9 mouse cellular contexts compared by ENCODE assay signal in the genomic region with DNA sequence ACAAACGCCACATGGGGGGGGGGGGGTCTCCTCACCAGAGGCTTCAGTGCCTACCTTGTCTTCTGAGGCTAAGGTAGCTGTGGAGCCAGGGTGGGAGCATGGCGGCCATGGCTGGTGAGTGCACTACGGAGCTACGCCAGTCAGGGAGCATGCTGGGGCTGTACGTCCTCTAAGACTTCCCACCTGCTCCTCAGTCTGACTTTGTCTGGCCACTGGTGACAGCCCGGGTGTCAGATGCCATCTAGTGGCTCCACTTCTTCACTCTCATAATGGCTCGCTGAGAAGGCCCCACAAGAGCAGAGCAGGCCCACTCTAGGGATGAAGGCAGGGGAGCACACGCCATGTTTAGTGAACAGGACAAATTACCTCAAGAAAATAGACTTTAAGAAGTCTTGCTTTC. TPM values are rescaled to one million over a fixed set of nuclear protein-coding genes. Genes with fewer than 3 reads are reported as not detected.
DNase-seq lines count a peak whose midpoint lies in the region; ATAC-seq lines count a peak whose summit lies in the region.
"Had no signal": no experiment of that assay in that cellular context is flagged by ENCODE, and none has a peak within 500 bp of the region (broad histone marks: within the 10 kb centered on the region; RNA-seq: fewer than 3 reads in every experiment).

No protein-coding gene starts in this region.

- H3K27ac ChIP-seq in embryonic facial prominence, embryonic 10.5 days (replicated peaks) = no peak overlapping the region
- no peak overlapping the region for H3K27ac ChIP-seq in hindbrain, embryonic 16.5 days (ENCODE audit: low read depth, low read length)
- H3K27ac ChIP-seq: embryonic facial prominence, embryonic 13.5 days had no signal

- H3K9me3 ChIP-seq in embryonic facial prominence, embryonic 10.5 days = no peaks in the 10 kb centered on the region
- H3K9me3 ChIP-seq in hindbrain, embryonic 16.5 days (ENCODE audit: control insufficient read depth, low read length) = no peaks in the 10 kb centered on the region
- H3K9me3 ChIP-seq: embryonic facial prominence, embryonic 13.5 days had no signal

- no peak overlapping the region for H3K4me2 ChIP-seq in hindbrain, embryonic 16.5 days (ENCODE audit: low read length)
- H3K4me2 ChIP-seq: embryonic facial prominence, embryonic 13.5 days had no signal

- DNase-seq in left cerebral cortex, postnatal 25 days (ENCODE audit: low spot score in 2 of 2) = peak; percentile 28 to 49
- no peak for DNase-seq in left cerebral cortex, adult 18-20 months (ENCODE audit: low spot score in 2 of 2)
- peak; percentile 80 for DNase-seq in ZHBTc4 (ENCODE audit: low read depth, low spot score)
- DNase-seq in embryonic facial prominence, embryonic 10.5 days (ENCODE audit: low spot score) = peak; percentile 29
- peak; percentile 54 for DNase-seq in lung, postnatal 14 days
- DNase-seq in thymus, postnatal 10 days (ENCODE audit: low spot score in 2 of 2) = peak; percentile 8 to 32
- DNase-seq in adrenal gland, postnatal 25 days = no peak

- WGBS in embryonic facial prominence, embryonic 10.5 days = 76% methylated on average over 8 of the region's 8 CpGs
- WGBS in hindbrain, embryonic 16.5 days = 51% methylated on average over 8 of the region's 8 CpGs

- H3K4me3 ChIP-seq in embryonic facial prominence, embryonic 10.5 days = no peak overlapping the region
- H3K4me3 ChIP-seq in hindbrain, embryonic 16.5 days (ENCODE audit: low read length) = no peak overlapping the region
- H3K4me3 ChIP-seq: embryonic facial prominence, embryonic 13.5 days had no signal

- intact Hi-C loops in left cerebral cortex, postnatal 25 days (cut with DNase I) = loop anchor here (5.0 kb wide), 1 partner anchor 202 kb away; no protein-coding TSS in a partner anchor

- H3K9ac ChIP-seq in hindbrain, embryonic 16.5 days (ENCODE audit: low read depth, low read length) = no peak overlapping the region
- H3K9ac ChIP-seq: embryonic facial prominence, embryonic 13.5 days had no signal

- H3K36me3 ChIP-seq in embryonic facial prominence, embryonic 10.5 days (replicated peaks) = peaks cover 98% of the 10 kb centered on the region
- peaks cover 15% of the 10 kb centered on the region for H3K36me3 ChIP-seq in hindbrain, embryonic 16.5 days (ENCODE audit: control insufficient read depth, insufficient read depth, low read length)

- ATAC-seq in hindbrain, embryonic 16.5 days = peak; percentile 52; the same call in 1 of the 2 replicates

- 0 out of 2 replicates have a peak, but pooled peaks cover 6% of the 10 kb centered on the region for H3K4me1 ChIP-seq in embryonic facial prominence, embryonic 10.5 days
- no peaks in the 10 kb centered on the region for H3K4me1 ChIP-seq in hindbrain, embryonic 16.5 days (ENCODE audit: control insufficient read depth, insufficient read depth, low read depth, low read length)

- no peaks in the 10 kb centered on the region for H3K27me3 ChIP-seq in embryonic facial prominence, embryonic 10.5 days (replicated peaks; ENCODE audit: low read depth, poor library complexity, severe bottlenecking)
- no peaks in the 10 kb centered on the region for H3K27me3 ChIP-seq in hindbrain, embryonic 16.5 days (replicated peaks; ENCODE audit: control insufficient read depth, insufficient read depth, low read length)
- H3K27me3 ChIP-seq: embryonic facial prominence, embryonic 13.5 days had no signal

RNA-seq across cellular contexts. Expression of gene N4bp1, which starts 41.2 kb away (rescaled TPM):
- total RNA-seq in left cerebral cortex, postnatal 25 days (2021) = 10 to 100 TPM; 33.5 to 34.0 TPM
- 10 to 100 TPM; 44.1 to 47.3 TPM for total RNA-seq in left cerebral cortex, adult 18-20 months (2021)
- polyA plus RNA-seq in embryonic facial prominence, embryonic 10.5 days (2016; fragmentation: Nextera tagmentation; extraction: Ambion mirVana) = 10.3 and 10.8 TPM in 2 replicates
- polyA plus RNA-seq in hindbrain, embryonic 16.5 days (2015; fragmentation: Nextera tagmentation; extraction: Ambion mirVana) = 7.7 and 9.5 TPM in 2 replicates
- 38.3 and 41.2 TPM in 2 replicates for total RNA-seq in adrenal gland, postnatal 25 days (2021)

Comparison
In these comparisons a context has a peak if more than half of its experiments do, and no peak if none do; other contexts are left out.
1. DNase-seq: peak in left cerebral cortex, postnatal 25 days (2 of 2), ZHBTc4 (single experiment), embryonic facial prominence, embryonic 10.5 days (single experiment), lung, postnatal 14 days (single experiment) and thymus, postnatal 10 days (2 of 2); none in left cerebral cortex, adult 18-20 months (0 of 2) and adrenal gland, postnatal 25 days (single experiment).